Mouse (Mus musculus): ENCODE measurements around the gene Banp. TPM values are rescaled to one million over a fixed set of nuclear protein-coding genes. Genes with fewer than 3 reads are reported as not detected.

Banp gene
- polyA plus RNA-seq, 1 experiment from 2014 or later, result 9.4 TPM

DNA sequence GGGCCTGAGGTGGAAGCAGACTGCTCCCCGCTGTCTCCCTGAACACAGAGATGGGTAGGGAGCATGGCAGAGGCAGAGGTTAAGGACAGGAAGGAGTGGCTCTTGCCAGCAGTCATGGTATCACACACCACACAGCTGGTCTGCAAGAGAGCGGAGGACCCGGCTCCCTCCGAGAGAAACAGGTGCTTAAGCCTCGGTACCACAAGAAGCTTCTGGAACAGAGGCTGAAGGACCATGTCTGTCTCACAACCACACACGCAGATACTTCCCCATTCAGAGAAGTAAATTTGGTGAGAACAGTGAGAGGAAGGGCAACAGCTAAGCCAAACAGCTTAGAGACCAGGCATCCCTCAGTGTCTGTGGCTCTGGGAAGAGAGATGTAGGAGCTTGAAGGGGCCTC is 38.1 kb upstream of the Banp start:
- Histone ChIP-seq H3K4me3 (ENCODE audit: low read depth, low read length) (no peak overlapping the region), H3K27me3 (replicated peaks; ENCODE audit: control insufficient read depth, insufficient read depth, low read length) (no peaks in the 10 kb centered on the region), H3K27ac (ENCODE audit: low read depth, low read length) (no peak overlapping the region; the same call in 1 of the 2 replicates), H3K4me2 (replicated peaks; ENCODE audit: low read depth) (no peak overlapping the region), H3K36me3 (ENCODE audit: control insufficient read depth, insufficient read depth) (no peaks in the 10 kb centered on the region), H3K9ac (ENCODE audit: low read depth, low read length) (no peak overlapping the region), H3K9me3 (ENCODE audit: control insufficient read depth) (no peaks in the 10 kb centered on the region), H3K4me1 (replicated peaks; ENCODE audit: control insufficient read depth, insufficient read depth, low read length) (no peaks in the 10 kb centered on the region; the same call in 1 of the 2 replicates)
- ATAC-seq, result no peak
- 84% methylated on average over 6 of the region's 6 CpGs for WGBS
- TF ChIP-seq CTCF (IDR thresholded peaks at IDR 0.05; ENCODE audit: low read depth), result no peak

DNA sequence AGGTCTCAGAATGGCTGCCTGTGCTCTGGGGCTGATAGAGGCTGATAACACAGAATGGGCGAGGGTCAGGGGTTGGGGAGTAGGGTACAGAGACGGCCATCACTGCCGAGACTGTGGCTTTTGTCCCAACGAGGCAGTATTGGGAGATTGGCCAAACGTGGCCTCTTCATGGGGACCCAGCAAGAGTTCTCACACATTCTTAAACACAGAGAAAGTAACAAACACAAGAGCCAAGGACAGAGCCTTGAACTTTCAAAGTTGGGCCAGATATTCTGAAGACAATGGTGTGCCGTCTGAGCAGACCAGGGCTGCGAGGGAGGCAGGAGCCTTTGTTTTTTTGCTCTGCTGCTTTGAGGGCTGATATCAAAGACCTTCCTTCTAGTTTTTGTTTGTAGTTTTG is 37.6 kb upstream of the Banp start:
- H3K4me3 ChIP-seq (ENCODE audit: low read depth, low read length), result no peak overlapping the region
- H3K4me2 ChIP-seq (replicated peaks; ENCODE audit: low read depth), result no peak overlapping the region
- H3K36me3 ChIP-seq (ENCODE audit: control insufficient read depth, insufficient read depth), result no peaks in the 10 kb centered on the region
- no peak for ATAC-seq
- no peak overlapping the region for H3K9ac ChIP-seq (ENCODE audit: low read depth, low read length)
- no peak for TF ChIP-seq CTCF (IDR thresholded peaks at IDR 0.05; ENCODE audit: low read depth)
- 64% methylated on average over 7 of the region's 7 CpGs for WGBS
- H3K4me1 ChIP-seq (replicated peaks; ENCODE audit: control insufficient read depth, insufficient read depth, low read length), result no peaks in the 10 kb centered on the region; the same call in 1 of the 2 replicates
- no peaks in the 10 kb centered on the region for H3K27me3 ChIP-seq (replicated peaks; ENCODE audit: control insufficient read depth, insufficient read depth, low read length)
- no peaks in the 10 kb centered on the region for H3K9me3 ChIP-seq (ENCODE audit: control insufficient read depth)
- no peak overlapping the region for H3K27ac ChIP-seq (ENCODE audit: low read depth, low read length)

DNA sequence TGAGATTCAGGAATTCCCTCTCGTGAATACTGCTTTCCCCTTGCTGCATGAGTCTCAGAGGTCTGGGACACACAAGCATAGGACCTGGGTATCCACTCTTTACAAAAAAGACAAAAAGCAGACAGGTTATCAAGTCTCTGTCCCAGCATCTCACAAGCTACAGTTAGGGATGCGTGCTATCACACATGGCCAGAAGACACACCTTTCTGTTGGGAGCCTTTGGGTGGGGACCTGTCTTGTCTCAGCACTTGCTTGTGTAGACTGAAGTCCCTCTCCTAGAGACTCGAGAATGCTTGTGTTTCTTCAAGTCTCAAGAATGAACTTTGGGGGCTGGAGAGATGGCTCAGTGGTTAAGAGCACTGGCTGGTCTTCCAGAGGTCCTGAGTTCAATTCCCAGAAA is 36.7 kb upstream of the Banp start:
- Histone ChIP-seq H3K4me3 (ENCODE audit: low read depth, low read length) (no peak overlapping the region), H3K4me1 (replicated peaks; ENCODE audit: control insufficient read depth, insufficient read depth, low read length) (no peaks in the 10 kb centered on the region; the same call in 1 of the 2 replicates), H3K4me2 (replicated peaks; ENCODE audit: low read depth) (no peak overlapping the region), H3K9me3 (ENCODE audit: control insufficient read depth) (no peaks in the 10 kb centered on the region), H3K36me3 (ENCODE audit: control insufficient read depth, insufficient read depth) (no peaks in the 10 kb centered on the region), H3K9ac (ENCODE audit: low read depth, low read length) (no peak overlapping the region), H3K27ac (ENCODE audit: low read depth, low read length) (no peak overlapping the region), H3K27me3 (replicated peaks; ENCODE audit: control insufficient read depth, insufficient read depth, low read length) (no peaks in the 10 kb centered on the region)
- TF ChIP-seq CTCF (IDR thresholded peaks at IDR 0.05; ENCODE audit: low read depth), result no peak
- WGBS, result 66% methylated on average over 3 of the region's 3 CpGs
- ATAC-seq, result no peak

DNA sequence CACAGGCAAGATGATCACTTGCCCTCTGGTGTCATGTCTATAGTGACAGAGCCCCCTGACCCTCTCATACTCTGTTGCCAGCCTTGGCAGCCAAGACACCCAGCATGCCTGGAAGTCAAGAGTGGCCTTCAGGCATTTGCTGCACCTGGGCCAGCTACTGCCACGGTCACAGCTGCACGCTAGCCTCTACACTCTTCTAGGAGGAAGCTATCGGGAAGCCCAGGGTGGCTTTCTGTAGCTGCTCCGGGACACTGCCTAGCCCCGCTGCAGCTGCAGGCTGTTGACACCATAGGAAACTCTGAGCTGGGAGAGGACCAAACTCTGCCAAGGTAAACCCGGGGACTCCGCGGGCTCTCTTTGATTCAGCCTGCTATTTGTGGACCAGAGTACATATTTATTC is 36.2 kb upstream of the Banp start:
- TF ChIP-seq CTCF (IDR thresholded peaks at IDR 0.05; ENCODE audit: low read depth), result no peak
- WGBS, result 69% methylated on average over 8 of the region's 8 CpGs
- Histone ChIP-seq H3K36me3 (ENCODE audit: control insufficient read depth, insufficient read depth) (no peaks in the 10 kb centered on the region), H3K4me2 (replicated peaks; ENCODE audit: low read depth) (no peak overlapping the region), H3K4me3 (ENCODE audit: low read depth, low read length) (no peak overlapping the region), H3K27ac (ENCODE audit: low read depth, low read length) (no peak overlapping the region), H3K9ac (ENCODE audit: low read depth, low read length) (no peak overlapping the region), H3K9me3 (ENCODE audit: control insufficient read depth) (no peaks in the 10 kb centered on the region), H3K27me3 (replicated peaks; ENCODE audit: control insufficient read depth, insufficient read depth, low read length) (no peaks in the 10 kb centered on the region), H3K4me1 (replicated peaks; ENCODE audit: control insufficient read depth, insufficient read depth, low read length) (no peaks in the 10 kb centered on the region)
- no peak for ATAC-seq

DNA sequence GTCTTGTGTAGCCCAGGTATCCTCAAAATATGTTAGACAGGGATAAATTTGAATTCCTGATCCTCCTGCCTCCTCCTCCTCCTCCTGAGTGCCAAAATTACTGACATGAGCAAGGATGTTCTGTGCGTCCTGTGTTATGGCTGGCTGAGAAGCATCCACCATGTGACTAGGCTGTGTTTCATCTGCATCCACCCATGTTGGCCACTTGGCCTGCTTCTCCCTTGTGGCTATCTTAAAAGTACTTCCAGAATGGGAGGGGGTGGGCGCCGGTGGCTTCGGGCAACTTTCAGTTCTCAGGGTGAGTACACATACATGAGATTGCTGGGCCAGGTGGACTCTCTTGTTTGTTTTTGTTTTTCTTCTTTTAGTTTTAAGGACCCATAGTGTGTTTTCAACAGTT is 30.4 kb upstream of the Banp start:
- no peaks in the 10 kb centered on the region for H3K36me3 ChIP-seq (ENCODE audit: control insufficient read depth, insufficient read depth)
- H3K4me3 ChIP-seq (ENCODE audit: low read depth, low read length), result no peak overlapping the region
- no peak for ATAC-seq
- H3K27me3 ChIP-seq (replicated peaks; ENCODE audit: control insufficient read depth, insufficient read depth, low read length), result no peaks in the 10 kb centered on the region
- 60% methylated on average over 4 of the region's 4 CpGs for WGBS
- H3K4me1 ChIP-seq (replicated peaks; ENCODE audit: control insufficient read depth, insufficient read depth, low read length), result no peaks in the 10 kb centered on the region
- no peak overlapping the region for H3K9ac ChIP-seq (ENCODE audit: low read depth, low read length)
- no peak overlapping the region for H3K4me2 ChIP-seq (replicated peaks; ENCODE audit: low read depth)
- TF ChIP-seq CTCF (IDR thresholded peaks at IDR 0.05; ENCODE audit: low read depth), result no peak
- no peak overlapping the region for H3K27ac ChIP-seq (ENCODE audit: low read depth, low read length)
- H3K9me3 ChIP-seq (ENCODE audit: control insufficient read depth), result no peaks in the 10 kb centered on the region

DNA sequence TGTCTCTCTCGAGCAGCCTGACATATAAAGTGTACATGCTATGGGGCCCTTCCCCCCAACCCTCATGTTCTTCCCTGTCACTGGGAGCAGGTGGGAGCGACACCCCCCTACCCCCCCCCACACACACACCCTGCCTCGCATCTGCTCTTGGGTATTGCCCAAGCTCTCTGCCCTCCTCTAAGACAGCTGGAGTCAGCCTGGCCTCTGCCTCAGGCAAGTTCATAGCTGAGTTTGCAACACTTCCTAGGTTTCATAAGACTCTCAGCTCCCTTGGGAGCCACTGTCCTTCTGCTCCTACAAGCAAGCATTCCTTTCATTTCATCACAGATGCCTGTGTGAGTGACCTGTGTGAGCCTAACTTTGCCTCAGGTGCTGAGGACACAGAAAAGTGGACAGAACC is 29.8 kb upstream of the Banp start:
- 32% methylated on average over 3 of the region's 3 CpGs for WGBS
- ATAC-seq, result no peak
- Histone ChIP-seq H3K27ac (ENCODE audit: low read depth, low read length) (no peak overlapping the region), H3K9me3 (ENCODE audit: control insufficient read depth) (no peaks in the 10 kb centered on the region), H3K4me3 (ENCODE audit: low read depth, low read length) (no peak overlapping the region), H3K9ac (ENCODE audit: low read depth, low read length) (no peak overlapping the region), H3K4me2 (replicated peaks; ENCODE audit: low read depth) (no peak overlapping the region), H3K4me1 (replicated peaks; ENCODE audit: control insufficient read depth, insufficient read depth, low read length) (no peaks in the 10 kb centered on the region), H3K27me3 (replicated peaks; ENCODE audit: control insufficient read depth, insufficient read depth, low read length) (no peaks in the 10 kb centered on the region), H3K36me3 (ENCODE audit: control insufficient read depth, insufficient read depth) (no peaks in the 10 kb centered on the region)
- no peak for TF ChIP-seq CTCF (IDR thresholded peaks at IDR 0.05; ENCODE audit: low read depth)

DNA sequence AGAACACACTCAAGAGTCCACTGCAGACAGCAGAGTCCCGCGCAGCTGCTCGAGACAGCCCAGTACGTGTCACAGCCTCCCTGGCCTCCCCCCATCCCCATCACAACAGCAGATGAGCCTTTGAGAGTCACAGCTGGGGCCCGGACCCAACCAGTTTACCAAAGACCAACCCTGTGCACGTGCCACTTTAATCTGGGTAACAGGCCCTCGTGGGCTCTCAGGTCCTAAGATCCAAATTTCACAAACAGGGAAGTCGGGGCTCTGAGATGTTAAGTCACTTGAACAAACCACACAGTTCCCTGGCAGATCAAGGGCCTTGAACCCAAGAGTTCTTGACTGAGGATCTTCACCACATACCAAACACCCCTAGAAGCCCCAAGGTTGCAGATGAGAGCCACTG is 28.0 kb upstream of the Banp start:
- Histone ChIP-seq H3K4me2 (replicated peaks; ENCODE audit: low read depth) (no peak overlapping the region), H3K9ac (ENCODE audit: low read depth, low read length) (no peak overlapping the region), H3K27me3 (replicated peaks; ENCODE audit: control insufficient read depth, insufficient read depth, low read length) (no peaks in the 10 kb centered on the region), H3K27ac (ENCODE audit: low read depth, low read length) (no peak overlapping the region), H3K36me3 (ENCODE audit: control insufficient read depth, insufficient read depth) (no peaks in the 10 kb centered on the region), H3K4me1 (replicated peaks; ENCODE audit: control insufficient read depth, insufficient read depth, low read length) (no peaks in the 10 kb centered on the region), H3K4me3 (ENCODE audit: low read depth, low read length) (no peak overlapping the region), H3K9me3 (ENCODE audit: control insufficient read depth) (no peaks in the 10 kb centered on the region)
- ATAC-seq, result no peak
- no peak for TF ChIP-seq CTCF (IDR thresholded peaks at IDR 0.05; ENCODE audit: low read depth)
- WGBS, result 74% methylated on average over 8 of the region's 8 CpGs

Measured in intestine, postnatal 0 days (tissue).